Mouse (Mus musculus): ENCODE results near the gene Psg19.
"Not testable (repeated sequence)": the region's sequence is repeated elsewhere in the genome, so short reads cannot be mapped to it uniquely, and the experiment has no call there.

GRCm38 (mm10) chr7:18749896-18750477, 48.3 kb downstream of the Psg19 start:
- not testable (repeated sequence) for TF ChIP-seq POLR2A (IDR thresholded peaks at IDR 0.05; ENCODE audit: insufficient read length, low read depth); MAX (IDR thresholded peaks at IDR 0.05; ENCODE audit: low read depth); TCF12 (IDR thresholded peaks at IDR 0.05; ENCODE audit: insufficient read depth, poor library complexity, severe bottlenecking); POLR2AphosphoS2 (IDR thresholded peaks at IDR 0.05; ENCODE audit: insufficient read length, low read depth); REST (IDR thresholded peaks at IDR 0.05; ENCODE audit: insufficient read depth, insufficient read length); CEBPB (IDR thresholded peaks at IDR 0.05; ENCODE audit: insufficient read depth, poor library complexity, severe bottlenecking)

Measured in myocyte (in vitro differentiated cells).